Mouse (Mus musculus) liver, embryonic 13.5 days (tissue): ENCODE results near the gene Mcpt4. TPM values are rescaled to one million over a fixed set of nuclear protein-coding genes. Genes with fewer than 3 reads are reported as not detected.
"Not testable (repeated sequence)": the region's sequence is repeated elsewhere in the genome, so short reads cannot be mapped to it uniquely, and the experiment has no call there.

Experiments used
- ATAC-seq: fragments of 200-750 bp; cut with Nextera tagmentation; 2 replicates; pipeline ENCODE4 v1.8.0; 2017; ENCODE audit warnings: low read depth, mild to moderate bottlenecking, moderate number of reproducible peaks, moderate library complexity
- DNase-seq: peaks from one replicate; pipeline ENCODE4 v3.0.0; 2022
- H3K27ac ChIP-seq: fragments of 300-500 bp; sonication (generic); 2 replicates; pipeline ENCODE4 v1.5.1; 2015; ENCODE audit warnings: moderate library complexity, mild to moderate bottlenecking, inconsistent platforms
- H3K27me3 ChIP-seq: fragments of 300-500 bp; sonication (generic); 2 replicates; pipeline ENCODE4 v1.6.1; 2015; ENCODE audit warnings: mild to moderate bottlenecking, inconsistent platforms
- H3K36me3 ChIP-seq: fragments of 300-500 bp; sonication (generic); 2 replicates; pipeline ENCODE4 v1.6.1; 2015; ENCODE audit warnings: mild to moderate bottlenecking, inconsistent platforms
- H3K4me1 ChIP-seq: fragments of 300-500 bp; sonication (generic); replicated peaks from 2 replicates; pipeline ENCODE4 v1.6.1; 2015; ENCODE audit warnings: inconsistent platforms
- H3K4me2 ChIP-seq: fragments of 300-500 bp; sonication (generic); 2 replicates; pipeline ENCODE4 v1.6.1; 2015; ENCODE audit warnings: inconsistent platforms, mild to moderate bottlenecking, moderate library complexity
- H3K4me3 ChIP-seq: fragments of 300-500 bp; sonication (generic); replicated peaks from 2 replicates; pipeline ENCODE4 v1.5.1; 2015; ENCODE audit warnings: mild to moderate bottlenecking, inconsistent platforms
- H3K9ac ChIP-seq: fragments of 300-500 bp; sonication (generic); 2 replicates; pipeline ENCODE4 v1.6.1; 2015; ENCODE audit warnings: mild to moderate bottlenecking, inconsistent platforms
- H3K9me3 ChIP-seq: fragments of 300-500 bp; sonication (generic); replicated peaks from 2 replicates; pipeline ENCODE4 v1.6.1; 2016; ENCODE audit warnings: inconsistent platforms
- WGBS: fragments of 180-500 bp; shearing (Covaris S2); methylation state at CpG from one replicate; pipeline ENCODE4 v1.1.7; 2015; ENCODE audit not compliant: insufficient replicate concordance; 5-methylcytosine and 5-hydroxymethylcytosine counted together
- polyA plus RNA-seq: library from polyadenylated mRNA; unstranded; fragments of >200 nt; fragmentation: Nextera tagmentation; extraction: Ambion mirVana; gene quantifications from 2 replicates; pipeline ENCODE4 v1.2.1, GENCODE M21; 2015

Mcpt4 gene
- not detected in 2 replicates for polyA plus RNA-seq

GRCm38 (mm10) chr14:56062213-56062612, at the start of gene Mcpt4:
Gene Mcpt4, minus strand, starts transcription at chr14:56062313.
- H3K9me3 ChIP-seq, H3K4me2 ChIP-seq, H3K4me3 ChIP-seq, H3K9ac ChIP-seq, H3K4me1 ChIP-seq, H3K36me3 ChIP-seq, DNase-seq, H3K27ac ChIP-seq, ATAC-seq, H3K27me3 ChIP-seq: not testable (repeated sequence)
- WGBS, result 31% methylated on average over 3 of the region's 3 CpGs

GRCm38 (mm10) chr14:56105447-56106180, 43.5 kb upstream of the Mcpt4 start:
- Histone ChIP-seq H3K9me3 (no peaks in the 10 kb centered on the region), H3K36me3 (no peaks in the 10 kb centered on the region), H3K27ac (no peak overlapping the region), H3K4me3 (no peak overlapping the region), H3K9ac (no peak overlapping the region), H3K4me1 (no peaks in the 10 kb centered on the region), H3K4me2 (no peak overlapping the region), H3K27me3 (no peaks in the 10 kb centered on the region)
- 68% methylated on average over 13 of the region's 13 CpGs for WGBS
- no peak for DNase-seq
- ATAC-seq, result no peak

DNA sequence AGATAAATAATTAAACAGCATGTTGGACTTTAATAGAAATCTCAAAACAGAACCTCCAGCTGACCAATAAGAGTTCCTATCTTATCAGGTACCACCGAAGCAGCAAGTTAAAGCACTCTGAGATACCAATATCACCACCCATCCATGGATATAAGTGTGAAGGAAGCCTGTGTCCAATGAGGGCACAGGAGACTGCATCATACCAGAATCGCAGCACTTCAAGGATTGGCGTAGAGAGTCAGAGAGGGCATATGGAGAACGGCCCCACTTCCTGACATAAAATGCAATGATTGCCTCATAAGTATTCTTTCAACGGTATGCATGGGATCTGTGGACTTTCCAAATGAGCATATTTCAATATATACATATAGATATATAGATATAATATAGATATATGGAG, 42.9 kb upstream of the Mcpt4 start:
- Histone ChIP-seq H3K27ac (no peak overlapping the region), H3K4me1 (no peaks in the 10 kb centered on the region), H3K9me3 (no peaks in the 10 kb centered on the region), H3K36me3 (no peaks in the 10 kb centered on the region), H3K4me3 (no peak overlapping the region), H3K9ac (no peak overlapping the region), H3K27me3 (no peaks in the 10 kb centered on the region), H3K4me2 (no peak overlapping the region)
- ATAC-seq (no peak), DNase-seq (no peak)
- WGBS, result 54% methylated on average over 5 of the region's 5 CpGs

DNA sequence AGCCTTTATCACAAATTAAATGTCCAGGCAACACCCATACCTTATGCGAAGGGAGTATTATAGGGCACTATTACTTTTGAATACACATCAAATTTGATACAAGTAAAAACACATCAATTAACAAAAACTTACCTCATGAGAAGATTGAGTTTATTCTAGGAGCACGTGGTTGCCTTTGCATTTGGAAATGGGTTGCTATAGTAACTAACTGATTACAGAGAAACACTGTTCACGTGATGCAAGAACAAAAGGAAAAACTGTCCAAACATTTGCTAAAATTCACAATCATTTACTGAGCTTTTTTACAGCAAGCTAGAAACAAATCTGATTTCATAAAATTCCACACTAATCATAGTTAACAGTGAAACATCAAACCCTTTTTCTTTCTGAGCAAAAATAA, 41.3 kb upstream of the Mcpt4 start:
- H3K36me3 ChIP-seq, result no peaks in the 10 kb centered on the region
- H3K4me3 ChIP-seq, result no peak overlapping the region
- H3K4me2 ChIP-seq, result no peak overlapping the region
- no peak for DNase-seq
- H3K27me3 ChIP-seq, result no peaks in the 10 kb centered on the region
- no peak overlapping the region for H3K9ac ChIP-seq
- no peaks in the 10 kb centered on the region for H3K4me1 ChIP-seq
- no peak overlapping the region for H3K27ac ChIP-seq
- ATAC-seq, result no peak
- no peaks in the 10 kb centered on the region for H3K9me3 ChIP-seq
- 55% methylated on average over 3 of the region's 3 CpGs for WGBS

DNA sequence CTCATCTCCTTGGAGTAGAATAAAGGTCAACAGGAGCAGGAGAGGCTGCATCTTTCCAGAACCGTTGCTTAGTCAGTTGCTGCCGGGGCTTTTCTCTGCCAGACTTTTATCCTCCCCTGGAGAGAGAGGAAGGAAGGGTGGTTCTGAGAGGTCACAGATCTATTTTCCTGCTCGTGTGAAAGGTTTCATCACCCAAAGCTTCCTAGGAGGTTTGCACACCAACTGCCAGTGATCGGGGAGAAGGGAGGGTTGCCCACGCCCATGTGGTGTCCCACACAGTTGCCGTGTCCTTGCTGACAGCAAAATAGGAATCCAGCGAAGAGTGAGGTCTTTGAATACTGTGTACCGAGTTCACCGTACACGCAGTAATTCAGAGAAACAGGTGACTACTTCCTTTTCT, 40.3 kb upstream of the Mcpt4 start, which contains the start of gene Ctsg:
TSS of gene Ctsg (minus strand) at position 189 of the 400 bp plus-strand sequence.
- H3K4me3 ChIP-seq, result no peak within 1 kb of the TSS
- H3K27ac ChIP-seq, result no peak within 1 kb of the TSS
- no peak within 1 kb of the TSS for H3K9ac ChIP-seq
- no peak for DNase-seq
- 47% methylated on average over 10 of the region's 10 CpGs for WGBS
- no peaks in the 10 kb centered on the region for H3K27me3 ChIP-seq
- no peaks in the 10 kb centered on the region for H3K9me3 ChIP-seq
- H3K4me2 ChIP-seq, result no peak within 1 kb of the TSS
- no peaks in the 10 kb centered on the region for H3K36me3 ChIP-seq
- no peaks in the 10 kb centered on the region for H3K4me1 ChIP-seq
- ATAC-seq, result no peak

- DNase-seq (no peak), ATAC-seq (no peak)
- Histone ChIP-seq H3K4me1 (no peaks in the 10 kb centered on the region), H3K4me2 (no peak overlapping the region), H3K9me3 (no peaks in the 10 kb centered on the region), H3K36me3 (no peaks in the 10 kb centered on the region), H3K9ac (no peak overlapping the region), H3K27ac (no peak overlapping the region), H3K27me3 (no peaks in the 10 kb centered on the region), H3K4me3 (no peak overlapping the region)
- WGBS, result 55% methylated on average over 4 of the region's 4 CpGs
These were observed 36.8 kb upstream of the Mcpt4 start for GRCm38 (mm10) chr14:56098940-56099339.

DNA sequence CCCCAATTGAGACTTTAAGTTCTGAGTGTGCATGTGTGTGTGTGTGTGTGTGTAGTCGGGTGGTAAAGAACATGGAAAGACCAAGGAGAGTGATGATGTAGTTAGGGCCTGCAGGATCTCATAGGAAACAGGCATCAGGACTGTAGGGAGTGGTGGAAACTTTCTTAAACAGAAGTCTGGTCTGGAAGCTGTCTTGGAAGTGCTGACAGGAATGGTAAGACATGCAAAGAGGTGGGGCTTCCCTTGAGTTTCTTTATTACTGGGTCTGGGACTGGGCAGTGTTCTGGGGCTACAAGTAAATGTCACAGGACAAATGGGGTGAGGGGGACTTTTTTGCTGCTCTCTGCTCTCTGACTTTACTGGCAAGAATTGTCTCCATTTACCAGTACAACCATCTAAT, 35.5 kb upstream of the Mcpt4 start:
- no peak overlapping the region for H3K27ac ChIP-seq
- no peaks in the 10 kb centered on the region for H3K9me3 ChIP-seq
- no peaks in the 10 kb centered on the region for H3K27me3 ChIP-seq
- no peak for ATAC-seq
- H3K36me3 ChIP-seq, result no peaks in the 10 kb centered on the region
- H3K9ac ChIP-seq, result no peak overlapping the region
- H3K4me3 ChIP-seq, result no peak overlapping the region
- H3K4me2 ChIP-seq, result no peak overlapping the region
- no peaks in the 10 kb centered on the region for H3K4me1 ChIP-seq
- WGBS, result 59% methylated on average over 1 of the region's 1 CpGs
- no peak for DNase-seq

DNA sequence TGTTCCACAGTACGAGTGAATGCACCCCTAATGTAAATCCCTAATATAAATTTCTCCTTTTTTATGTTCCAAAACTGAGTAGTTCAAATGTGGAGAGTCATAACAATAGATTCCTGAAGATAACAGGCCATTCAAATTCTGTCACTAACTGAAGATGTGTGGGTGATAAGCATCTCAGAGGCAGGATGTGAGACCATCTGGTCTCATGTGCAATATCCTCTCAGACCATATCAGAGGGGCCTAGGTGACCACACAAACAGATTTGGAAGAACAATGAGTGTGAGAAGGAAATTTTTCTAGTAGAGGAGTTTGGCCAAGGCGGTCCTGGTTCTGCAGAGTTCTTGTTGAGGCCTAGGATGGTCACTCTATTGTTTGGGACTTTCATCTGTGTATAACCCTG, 31.2 kb upstream of the Mcpt4 start:
- ATAC-seq (no peak), DNase-seq (no peak)
- no peak overlapping the region for H3K4me2 ChIP-seq
- 15% methylated on average over 2 of the region's 2 CpGs for WGBS
- no peaks in the 10 kb centered on the region for H3K27me3 ChIP-seq
- no peak overlapping the region for H3K4me3 ChIP-seq
- no peak overlapping the region for H3K27ac ChIP-seq
- H3K9me3 ChIP-seq, result no peaks in the 10 kb centered on the region
- no peaks in the 10 kb centered on the region for H3K4me1 ChIP-seq
- no peaks in the 10 kb centered on the region for H3K36me3 ChIP-seq
- H3K9ac ChIP-seq, result no peak overlapping the region

DNA sequence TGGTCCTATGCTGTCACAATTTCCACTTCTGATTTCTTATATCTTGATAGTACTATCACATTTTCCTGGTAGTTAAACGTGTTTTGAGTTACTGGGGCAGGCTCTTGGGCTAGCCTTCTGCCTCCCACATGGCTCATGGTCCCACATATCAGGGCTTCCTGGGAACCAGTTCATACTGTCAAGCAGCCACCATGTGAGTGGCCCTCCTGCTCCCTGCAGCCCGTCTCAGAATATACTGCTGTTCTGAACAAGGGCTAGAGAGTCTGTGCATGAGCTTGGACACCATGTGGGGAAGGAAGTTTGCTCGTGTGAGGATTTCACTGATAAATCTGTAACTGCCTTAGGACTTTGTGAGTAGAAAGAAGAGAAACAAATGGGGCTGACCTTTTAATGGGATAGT, 24.6 kb upstream of the Mcpt4 start:
- Histone ChIP-seq H3K9ac (no peak overlapping the region), H3K27me3 (no peaks in the 10 kb centered on the region), H3K4me2 (no peak overlapping the region), H3K27ac (no peak overlapping the region), H3K4me1 (no peaks in the 10 kb centered on the region), H3K9me3 (no peaks in the 10 kb centered on the region), H3K36me3 (no peaks in the 10 kb centered on the region), H3K4me3 (no peak overlapping the region)
- WGBS, result 45% methylated on average over 3 of the region's 3 CpGs
- DNase-seq (no peak), ATAC-seq (no peak)

GRCm38 (mm10) chr14:56085167-56085566, 23.1 kb upstream of the Mcpt4 start, which contains the start of gene Mcpt8:
Gene Mcpt8, minus strand, starts transcription at chr14:56085273.
- H3K4me2 ChIP-seq, result no peak within 1 kb of the TSS
- H3K27me3 ChIP-seq, result no peaks in the 10 kb centered on the region
- WGBS, result 75% methylated on average over 2 of the region's 2 CpGs
- no peak within 1 kb of the TSS for H3K9ac ChIP-seq
- H3K4me1 ChIP-seq, result no peaks in the 10 kb centered on the region
- H3K36me3 ChIP-seq, result no peaks in the 10 kb centered on the region
- no peak for DNase-seq
- H3K4me3 ChIP-seq, result no peak within 1 kb of the TSS
- H3K9me3 ChIP-seq, result no peaks in the 10 kb centered on the region
- no peak for ATAC-seq
- no peak within 1 kb of the TSS for H3K27ac ChIP-seq

DNA sequence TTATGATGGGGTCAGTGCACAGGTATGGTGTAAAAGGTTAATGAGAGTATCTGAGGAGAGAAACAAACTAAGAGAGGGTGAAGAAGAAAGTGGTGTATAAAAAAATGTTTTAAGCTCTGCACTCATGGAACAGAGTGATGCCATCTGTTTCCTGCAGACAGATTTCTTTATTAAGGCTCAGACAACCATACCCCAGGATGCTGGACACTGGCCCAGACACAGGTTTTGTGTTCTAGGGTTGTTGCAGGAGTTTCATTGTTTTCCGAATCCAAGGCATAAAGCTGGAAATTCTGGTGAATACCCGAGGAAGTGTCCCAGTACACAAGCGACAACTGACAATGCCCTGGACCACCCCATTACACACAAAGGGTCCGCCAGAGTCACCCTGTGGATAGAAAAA, 19.9 kb upstream of the Mcpt4 start:
- H3K36me3 ChIP-seq, result no peaks in the 10 kb centered on the region
- DNase-seq (no peak), ATAC-seq (no peak)
- no peaks in the 10 kb centered on the region for H3K9me3 ChIP-seq
- H3K4me2 ChIP-seq, result no peak overlapping the region
- H3K9ac ChIP-seq, result no peak overlapping the region
- no peaks in the 10 kb centered on the region for H3K27me3 ChIP-seq
- H3K4me3 ChIP-seq, result no peak overlapping the region
- 61% methylated on average over 4 of the region's 4 CpGs for WGBS
- no peaks in the 10 kb centered on the region for H3K4me1 ChIP-seq
- H3K27ac ChIP-seq, result no peak overlapping the region

DNA sequence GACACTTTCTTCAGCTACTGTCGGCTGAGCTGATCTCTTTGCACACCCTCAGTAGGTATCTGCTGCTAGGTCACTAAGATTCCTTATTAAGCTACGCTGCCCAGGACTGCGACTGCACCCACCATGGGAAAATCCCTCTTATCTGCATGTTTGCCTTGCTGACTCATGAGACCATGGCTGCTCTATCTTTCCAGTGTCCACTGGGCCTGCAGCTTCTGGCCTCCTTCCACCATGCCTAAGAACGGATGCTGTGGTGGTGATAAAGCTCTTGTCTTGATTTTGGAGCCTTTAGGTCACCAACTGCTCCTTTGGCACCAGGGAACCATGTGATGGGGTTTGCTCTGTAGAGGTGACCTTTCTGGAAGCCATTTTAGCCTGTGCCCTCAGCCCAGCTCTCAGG, 4.4 kb downstream of the Mcpt4 start:
- ATAC-seq, result no peak
- 41% methylated on average over 4 of the region's 4 CpGs for WGBS
- H3K4me3 ChIP-seq, result no peak overlapping the region

More for the DNA sequence above, 4.4 kb downstream of the Mcpt4 start:
- DNase-seq, result no peak
- no peaks in the 10 kb centered on the region; the same call in 1 of the 2 replicates for H3K4me1 ChIP-seq
- H3K27ac ChIP-seq, result no peak overlapping the region
- H3K4me2 ChIP-seq, result no peak overlapping the region
- no peaks in the 10 kb centered on the region for H3K9me3 ChIP-seq
- H3K27me3 ChIP-seq, result no peaks in the 10 kb centered on the region
- H3K9ac ChIP-seq, result no peak overlapping the region
- H3K36me3 ChIP-seq, result no peaks in the 10 kb centered on the region
